Mouse (Mus musculus): ENCODE results near the gene Sgtb.

Sgtb gene

DNA sequence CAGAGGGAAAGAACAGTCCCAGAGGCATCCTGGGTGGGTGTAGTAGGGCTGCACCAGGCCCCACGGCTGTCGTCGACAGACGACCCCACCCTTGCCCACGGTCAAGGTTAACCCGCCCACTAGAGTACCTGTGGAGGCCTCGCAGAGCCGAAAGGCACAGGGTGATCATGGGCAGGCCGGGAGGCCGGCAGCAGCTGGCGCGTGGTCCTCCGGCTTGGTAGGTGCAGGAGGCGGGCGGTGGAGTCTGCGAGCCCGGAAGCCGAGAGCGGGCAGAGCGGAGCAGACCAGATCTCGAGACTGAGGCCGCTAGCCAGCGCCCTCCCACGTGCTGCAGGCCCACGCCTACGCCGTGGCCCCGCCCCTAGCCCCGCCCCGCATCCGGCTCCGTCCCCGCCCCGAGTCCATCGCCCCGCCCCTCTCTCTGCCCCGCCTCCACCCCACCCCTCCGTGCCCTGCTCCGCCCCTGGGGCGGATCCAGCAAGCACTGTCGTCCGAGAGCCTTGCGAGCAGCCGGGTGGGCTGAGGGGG, at the start of gene Sgtb, which contains the start of gene Nln:
TSS of gene Sgtb (plus strand) at position 454 of the 528 bp plus-strand sequence.
TSS of gene Nln (minus strand) at position 327 of the 528 bp plus-strand sequence.
- DNase-seq: peak; percentile 96

DNA sequence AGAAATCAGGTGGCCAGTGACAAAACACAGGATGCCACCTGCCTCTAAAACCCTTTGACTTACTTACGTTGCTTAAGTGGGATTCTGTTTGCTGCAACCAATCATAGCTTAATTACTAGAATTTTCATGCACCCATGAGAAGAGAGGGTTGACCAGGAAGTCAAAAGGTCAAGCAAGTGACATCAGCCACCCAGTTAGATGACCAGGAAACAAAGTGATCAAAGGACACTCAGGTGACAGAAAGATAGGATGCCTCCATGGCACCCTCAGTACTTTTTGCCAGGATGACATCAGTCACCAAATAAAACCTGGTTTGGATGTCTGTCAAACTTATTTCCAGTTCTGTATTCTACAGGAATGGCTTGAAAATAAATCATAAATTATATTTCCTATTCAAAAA, 49.3 kb upstream of the Sgtb start:
- DNase-seq: no peak

DNA sequence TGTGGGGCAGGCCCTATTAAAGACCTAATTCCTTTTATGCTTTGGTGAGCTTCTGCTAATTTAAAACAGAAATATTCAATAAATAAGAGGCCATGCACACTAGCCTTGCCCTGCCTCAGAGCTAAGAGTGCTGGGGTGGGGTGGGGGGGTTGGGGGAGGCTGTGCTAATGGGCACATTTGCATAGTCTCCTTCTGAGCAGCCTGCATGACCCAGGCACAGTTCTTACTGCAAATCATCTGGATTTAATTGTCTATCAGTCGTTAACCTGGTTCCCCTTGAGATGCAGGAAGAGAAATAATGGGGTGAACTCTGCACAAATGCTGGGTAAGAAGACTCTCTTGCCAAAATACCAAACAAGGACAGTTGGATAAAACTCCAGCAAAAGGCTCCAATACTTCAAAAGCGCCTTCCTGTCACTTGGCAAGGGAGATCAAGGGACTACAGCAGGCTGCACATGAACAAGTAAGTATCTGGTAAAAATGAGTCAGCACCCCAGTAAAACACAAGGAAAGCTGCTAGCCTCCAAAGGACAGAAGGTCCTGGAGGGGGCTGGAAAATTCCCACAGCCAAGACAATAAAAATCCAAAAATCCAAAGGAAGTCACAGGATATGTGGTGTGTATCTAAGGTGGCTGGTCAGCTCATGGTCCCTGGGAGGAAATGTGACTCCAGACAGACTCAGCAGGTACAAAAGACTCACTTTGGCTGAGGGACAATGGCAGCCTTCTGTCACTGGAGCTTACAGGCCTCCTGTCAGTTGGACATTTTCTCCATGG, 47.4 kb upstream of the Sgtb start:
- DNase-seq: no peak

DNA sequence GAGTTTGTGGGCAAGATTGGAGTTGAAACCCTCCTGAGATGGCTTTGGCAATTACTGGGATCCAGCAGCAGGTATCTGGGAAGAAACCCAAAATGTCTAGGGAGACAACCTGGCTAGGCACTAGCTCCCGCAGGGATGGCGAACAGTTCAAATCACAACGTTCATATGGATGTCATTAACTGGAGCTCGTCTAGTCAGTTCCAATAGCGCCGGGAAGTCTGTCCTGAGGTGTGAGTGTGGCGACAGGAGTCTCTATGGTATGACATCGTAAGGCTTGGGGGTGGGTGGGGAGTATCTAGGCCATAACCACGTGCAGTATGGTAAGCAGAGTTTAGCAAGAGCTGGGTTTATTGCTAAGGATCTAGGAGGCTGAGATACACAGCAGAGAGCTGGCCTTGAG, 46.5 kb upstream of the Sgtb start:
- no peak for DNase-seq

DNA sequence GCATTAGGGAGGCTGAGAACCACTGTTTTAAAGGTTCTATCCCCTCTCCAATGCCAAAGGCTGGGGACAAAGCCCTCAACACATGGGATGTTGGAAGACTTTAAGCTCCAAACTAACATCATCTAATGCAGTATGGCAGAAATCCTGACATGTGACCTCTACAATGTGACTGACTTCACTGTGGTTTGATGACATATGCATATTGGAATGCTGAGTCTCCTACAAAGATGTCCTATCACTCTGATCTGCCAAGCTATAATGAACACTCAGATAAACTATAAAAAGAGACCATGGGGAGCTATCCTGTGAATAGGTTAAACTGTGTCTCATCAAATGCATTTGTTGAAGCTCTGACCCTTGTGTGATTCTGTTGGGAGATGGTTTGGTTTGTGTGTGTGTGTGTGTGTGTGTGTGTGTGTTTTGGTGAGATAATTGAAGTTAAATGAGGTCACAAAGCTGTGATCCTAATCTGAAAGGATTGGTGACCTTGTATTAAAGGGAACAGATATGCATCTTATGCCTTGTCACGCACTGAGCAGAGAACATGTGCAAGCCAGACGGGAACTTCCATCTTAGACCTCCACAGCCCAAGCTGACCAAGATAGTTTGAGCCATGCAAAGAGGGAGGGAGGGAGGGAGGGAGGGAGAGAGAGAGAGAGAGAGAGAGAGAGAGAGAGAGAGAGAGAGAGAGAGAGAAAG, 43.7 kb upstream of the Sgtb start:
- no peak for DNase-seq

DNA sequence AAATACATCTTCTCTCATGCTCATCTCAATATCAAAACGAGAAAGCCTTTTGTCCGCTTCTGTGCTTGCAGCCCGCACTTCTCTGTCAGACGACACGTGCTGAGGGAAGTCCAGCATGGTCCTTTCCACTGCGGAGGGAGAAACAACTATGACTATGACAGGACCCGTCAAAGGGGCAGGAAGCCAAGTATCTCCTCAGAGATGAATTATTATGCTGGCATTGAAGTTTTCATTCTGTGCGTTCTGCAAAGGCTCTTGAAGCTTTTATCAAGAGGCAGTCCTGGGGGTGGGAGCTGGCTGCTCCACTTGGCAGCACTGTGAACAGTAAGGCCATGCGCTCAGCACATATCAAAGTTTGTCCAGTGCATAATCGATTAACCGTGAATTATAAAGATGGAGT, 40.3 kb upstream of the Sgtb start:
- DNase-seq: no peak

DNA sequence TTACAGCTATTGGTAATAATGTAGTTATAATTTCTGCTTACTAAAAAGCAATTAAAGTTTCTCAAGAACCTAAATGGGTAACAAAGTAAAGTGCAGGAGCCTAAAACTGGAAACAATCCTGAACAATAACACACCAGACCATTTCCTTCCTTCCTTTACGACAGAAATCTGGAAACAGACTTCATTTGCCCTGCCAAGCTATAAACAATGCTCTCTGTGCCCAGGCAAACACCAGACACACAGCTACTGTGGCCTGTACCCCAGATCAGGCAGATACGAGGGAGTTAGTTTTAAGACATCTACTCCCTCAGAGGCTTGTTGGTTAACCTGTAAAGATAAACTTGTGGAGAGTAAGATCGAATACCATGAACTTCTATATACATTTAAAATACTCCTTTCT, 38.8 kb upstream of the Sgtb start:
- no peak for DNase-seq

DNA sequence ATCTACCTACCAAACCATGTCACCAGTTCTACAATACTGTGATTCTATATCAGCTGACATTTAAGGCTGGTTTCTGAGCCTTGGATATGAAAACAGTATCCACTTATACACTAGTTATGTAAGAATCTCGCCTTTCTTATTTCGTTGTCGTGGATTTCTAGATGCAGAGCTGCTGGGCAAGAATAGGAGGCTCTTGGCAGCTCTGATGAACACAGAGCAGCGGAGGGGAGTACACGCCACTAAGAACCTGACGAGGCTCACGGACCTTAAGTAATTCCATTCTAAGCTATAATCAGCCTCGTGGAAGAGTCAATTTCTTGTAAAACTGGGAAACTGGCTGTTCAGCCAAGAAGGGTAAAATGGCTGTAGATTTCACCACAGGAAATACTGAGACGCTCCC, 37.2 kb upstream of the Sgtb start:
- DNase-seq: no peak

DNA sequence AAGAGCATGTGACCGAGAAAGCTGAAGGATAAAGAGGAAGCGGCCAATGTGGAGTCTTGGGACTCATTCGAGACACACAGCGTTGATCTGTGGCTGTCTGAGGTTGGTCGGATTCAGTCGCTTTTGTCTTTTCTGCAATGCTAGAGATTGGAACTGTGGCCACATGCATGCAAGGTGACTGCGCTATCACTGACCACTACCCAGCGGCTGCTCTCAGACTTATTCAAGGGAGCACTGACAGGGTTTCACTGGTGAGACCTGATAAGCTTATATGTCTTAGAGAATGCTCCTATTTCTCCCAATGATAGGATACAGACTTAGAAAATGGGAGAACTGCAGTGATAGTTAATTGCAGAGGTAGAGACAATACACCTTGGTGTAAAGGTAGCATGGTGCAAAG, 35.3 kb upstream of the Sgtb start:
- DNase-seq: no peak

DNA sequence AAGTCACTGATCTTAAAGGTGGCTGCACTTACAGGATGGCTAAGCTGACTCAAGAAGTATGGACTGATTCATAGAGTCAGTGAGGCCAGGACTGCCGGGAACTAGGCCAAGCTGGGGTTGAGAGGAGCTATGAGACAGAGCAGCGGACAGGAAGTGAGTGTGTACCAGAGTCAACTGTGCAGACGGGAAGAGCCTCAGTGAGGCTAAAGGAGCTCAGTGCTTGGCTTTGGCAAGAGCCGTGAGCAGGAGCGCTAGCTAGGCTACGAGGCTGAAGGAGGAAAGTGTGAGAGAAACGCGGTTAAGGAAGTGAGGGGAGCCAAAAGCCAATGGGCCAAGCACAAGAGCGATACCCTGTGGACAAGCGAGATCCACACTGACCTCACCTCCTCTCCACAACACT, 34.8 kb upstream of the Sgtb start:
- DNase-seq: no peak

DNA sequence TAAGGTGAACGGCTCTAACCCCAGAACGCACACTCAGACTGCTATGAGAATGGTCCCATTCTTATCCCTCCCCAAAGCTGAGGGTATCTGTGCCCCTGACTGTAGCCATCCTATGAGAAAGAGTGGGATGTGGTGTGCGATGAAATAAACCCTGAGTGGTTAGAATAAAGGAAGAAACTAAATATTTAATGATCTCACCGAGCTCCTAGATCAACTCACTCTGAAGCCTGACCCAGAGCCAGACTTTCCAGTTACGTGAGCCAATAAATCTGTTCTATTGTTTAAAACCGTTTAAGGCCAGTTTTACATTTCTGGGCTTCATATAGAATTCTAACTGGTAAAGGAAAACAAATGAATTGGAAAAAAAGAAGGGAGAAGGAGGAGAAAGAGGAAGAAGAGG, 32.5 kb upstream of the Sgtb start:
- no peak for DNase-seq

DNA sequence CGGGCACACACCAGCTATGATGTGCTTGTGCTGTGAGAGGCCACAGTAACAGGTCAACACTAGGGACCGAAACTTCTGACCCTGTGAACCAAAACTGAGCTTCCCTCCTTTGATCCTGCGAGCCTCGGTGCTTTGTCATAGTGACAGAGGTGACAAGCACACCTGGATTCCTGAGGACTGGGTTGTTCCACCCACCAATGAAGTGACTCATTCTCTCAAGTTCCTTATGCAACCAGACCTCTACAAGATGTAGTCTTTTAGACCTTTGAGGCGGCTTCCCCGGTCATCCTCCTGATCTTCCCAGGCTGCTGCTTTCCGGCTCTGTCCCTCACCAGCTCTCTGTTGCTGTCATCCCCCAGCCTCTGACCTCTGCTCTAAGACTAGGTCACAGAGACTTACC, 27.0 kb upstream of the Sgtb start:
- no peak for DNase-seq

DNA sequence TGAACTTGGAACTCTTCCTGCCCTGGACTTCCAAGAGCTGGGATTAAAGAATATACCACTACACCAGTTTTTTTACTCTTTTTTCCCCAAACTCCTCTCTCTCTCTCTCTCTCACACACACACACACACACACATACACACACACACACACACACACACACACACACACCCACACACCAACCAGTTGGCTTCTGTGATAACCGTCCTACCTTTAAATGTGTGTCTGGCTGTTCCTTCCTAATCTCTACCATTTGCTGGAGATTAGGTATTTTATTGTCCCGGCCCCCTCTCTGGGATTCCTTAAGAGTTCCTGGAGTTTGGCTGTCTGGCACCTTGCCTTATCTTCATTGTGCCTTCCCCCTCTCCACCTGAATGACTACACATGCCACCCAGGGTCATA, 24.9 kb upstream of the Sgtb start:
- DNase-seq: no peak

DNA sequence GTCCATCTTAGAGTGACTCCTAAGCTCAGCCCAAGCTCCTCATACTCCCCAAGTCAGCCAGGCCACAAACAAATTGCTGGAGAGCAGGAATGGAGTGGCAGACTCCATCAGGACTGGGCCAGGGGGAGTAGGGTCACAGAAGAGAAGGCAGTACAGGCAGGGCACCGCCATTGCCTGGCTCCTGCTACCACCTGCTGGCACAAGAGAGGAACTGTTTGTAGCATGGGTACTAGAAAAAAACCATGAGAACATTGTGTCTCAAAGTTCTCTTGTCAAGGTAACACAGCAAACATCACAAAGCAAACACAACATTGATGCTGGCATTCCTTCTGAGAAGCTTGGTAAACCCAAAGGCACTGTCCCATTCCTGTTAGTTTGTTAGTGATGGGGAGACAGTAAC, 20.2 kb upstream of the Sgtb start:
- no peak for DNase-seq

DNA sequence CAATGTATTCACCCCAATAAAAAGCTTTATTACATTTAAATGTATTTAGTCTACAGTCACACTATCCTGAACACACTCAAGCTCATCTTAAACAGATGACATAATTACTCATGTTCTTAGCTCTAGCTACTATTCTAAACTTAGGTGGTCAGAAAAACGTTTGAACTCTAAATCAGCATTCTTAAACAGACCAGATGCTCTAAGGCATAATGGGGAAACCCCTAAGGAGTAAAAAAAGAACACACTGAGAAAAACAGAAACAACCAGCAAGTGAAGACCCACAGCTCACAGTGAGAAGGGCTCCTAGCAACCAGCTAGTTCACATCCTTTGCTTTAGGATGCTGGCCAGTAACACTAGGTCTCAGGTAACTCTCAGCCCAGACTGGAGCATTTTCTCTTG, 17.8 kb upstream of the Sgtb start:
- no peak for DNase-seq

DNA sequence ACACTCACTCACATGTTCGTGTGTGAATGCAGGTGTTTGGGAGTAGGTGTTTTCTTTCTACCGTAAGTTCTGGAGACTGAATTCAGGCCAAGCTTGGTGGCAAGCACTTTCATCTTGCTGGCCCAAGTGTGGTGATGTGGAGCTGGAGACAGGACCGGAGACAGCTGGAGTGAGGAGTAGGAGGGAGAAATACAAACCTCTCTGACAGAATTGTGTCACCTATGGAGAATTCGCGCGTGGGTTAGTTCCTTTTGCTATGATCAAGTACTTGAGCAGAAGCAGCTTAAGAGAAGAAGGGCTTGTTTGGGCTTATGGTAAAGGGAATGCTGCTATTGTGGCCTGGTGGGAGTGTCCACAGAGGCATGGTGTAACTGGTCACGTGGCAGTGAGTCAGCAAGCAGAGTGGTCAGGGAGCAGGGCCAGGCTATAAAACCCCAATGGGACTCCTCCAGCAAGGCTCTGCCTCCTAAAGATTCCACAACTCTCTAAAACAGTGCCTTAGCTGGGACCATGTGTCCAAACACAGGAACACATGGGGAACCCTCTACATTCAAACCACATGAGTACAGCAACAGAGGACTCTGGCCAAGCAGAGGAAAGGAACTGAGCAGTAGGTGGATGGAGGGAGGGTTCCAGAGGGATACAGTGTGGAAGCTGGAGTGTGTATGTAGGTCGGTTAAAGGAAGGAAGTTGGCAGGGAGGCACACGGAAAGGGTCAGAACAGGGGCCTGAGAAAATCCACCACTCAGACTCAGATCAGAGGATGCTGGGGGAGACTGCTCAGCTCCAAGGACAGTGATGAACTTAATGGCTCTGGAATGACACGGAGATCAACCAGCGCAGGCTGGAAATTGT, 14.8 kb upstream of the Sgtb start:
- no peak for DNase-seq

DNA sequence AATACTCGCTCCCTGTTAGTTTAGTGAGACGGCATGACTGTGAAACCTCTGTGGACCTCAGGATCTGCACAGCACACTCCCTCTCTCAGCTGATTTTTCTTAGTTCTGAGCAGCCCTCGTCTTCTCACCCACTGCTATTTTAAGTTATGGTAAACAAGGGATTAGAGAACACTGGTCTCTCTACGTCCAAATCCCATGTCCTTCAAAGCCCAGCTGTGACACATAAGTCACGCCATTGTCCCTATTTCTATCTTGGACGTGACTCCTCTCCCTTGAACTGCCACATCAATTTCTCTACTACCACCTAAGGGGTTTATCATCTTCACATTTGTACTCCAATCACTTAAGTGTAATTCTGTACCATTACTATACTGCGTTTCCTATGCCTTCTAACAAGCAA, 13.6 kb upstream of the Sgtb start:
- no peak for DNase-seq

DNA sequence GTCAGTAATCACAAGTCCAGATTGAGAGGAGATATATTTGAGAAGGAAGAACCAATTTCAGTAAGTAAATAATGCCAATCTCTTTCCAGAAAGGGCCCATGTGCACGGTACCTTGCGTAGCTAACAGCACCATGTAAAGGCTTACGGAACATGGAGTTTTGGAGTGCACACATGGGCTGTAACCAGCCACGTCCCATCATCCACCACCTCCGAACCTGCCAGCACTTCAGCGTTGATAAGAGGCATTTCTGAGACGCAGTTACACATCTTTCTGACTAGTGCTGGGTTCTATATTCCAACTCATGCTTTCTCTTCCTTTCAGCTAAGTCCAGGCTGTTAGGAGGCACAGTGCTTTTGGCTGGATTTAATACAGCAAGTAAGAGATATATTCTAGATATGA, 12.4 kb upstream of the Sgtb start:
- DNase-seq: no peak

DNA sequence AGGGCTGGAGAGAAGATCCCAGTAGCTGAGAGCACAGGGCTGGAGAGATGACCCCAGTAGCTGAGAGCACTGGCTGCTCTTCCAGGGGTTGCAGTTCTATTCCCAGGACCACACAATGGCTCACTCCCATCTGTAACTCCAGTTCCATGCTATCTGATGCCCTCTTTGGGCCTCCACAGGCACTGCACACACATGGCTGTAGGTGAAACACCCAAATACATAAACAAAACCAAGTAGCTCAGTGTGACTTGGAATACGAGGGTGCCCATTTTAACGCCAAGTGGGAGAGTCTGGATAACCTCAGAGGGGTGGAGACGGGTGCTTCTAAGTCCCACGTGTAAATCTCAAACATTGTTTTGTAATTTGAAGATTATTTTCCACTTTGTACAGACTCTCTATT, 9.1 kb upstream of the Sgtb start:
- no peak for DNase-seq

DNA sequence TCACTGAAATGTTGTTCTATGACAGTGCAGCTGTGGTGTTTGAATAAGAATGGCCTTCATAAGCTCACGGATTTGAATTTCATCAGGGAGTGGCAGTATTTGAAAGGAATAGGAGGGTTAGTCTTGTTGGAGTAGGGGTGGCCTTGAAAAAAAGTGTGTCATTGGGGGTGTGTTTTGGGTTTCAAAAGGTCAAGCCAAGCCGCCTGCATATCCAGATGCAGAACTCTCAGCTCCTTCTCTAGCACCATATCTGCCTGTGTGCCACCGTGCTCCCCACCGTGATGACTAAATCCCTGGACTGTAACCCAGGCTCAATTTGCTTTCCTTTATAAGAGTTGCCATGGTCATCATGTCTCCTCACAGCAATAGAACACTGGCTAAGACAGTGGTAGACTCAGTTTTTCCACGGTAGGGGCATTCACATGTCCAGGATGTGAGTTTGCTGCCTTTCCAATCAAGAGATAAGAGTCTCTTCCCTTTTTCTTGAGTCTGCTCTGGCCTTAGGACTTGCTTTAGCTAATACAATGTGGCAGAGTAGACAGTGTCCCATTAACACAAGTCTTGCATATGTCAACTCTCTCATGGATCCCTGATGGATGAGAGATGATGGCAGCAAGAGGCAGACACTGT, 7.8 kb upstream of the Sgtb start:
- DNase-seq: no peak

DNA sequence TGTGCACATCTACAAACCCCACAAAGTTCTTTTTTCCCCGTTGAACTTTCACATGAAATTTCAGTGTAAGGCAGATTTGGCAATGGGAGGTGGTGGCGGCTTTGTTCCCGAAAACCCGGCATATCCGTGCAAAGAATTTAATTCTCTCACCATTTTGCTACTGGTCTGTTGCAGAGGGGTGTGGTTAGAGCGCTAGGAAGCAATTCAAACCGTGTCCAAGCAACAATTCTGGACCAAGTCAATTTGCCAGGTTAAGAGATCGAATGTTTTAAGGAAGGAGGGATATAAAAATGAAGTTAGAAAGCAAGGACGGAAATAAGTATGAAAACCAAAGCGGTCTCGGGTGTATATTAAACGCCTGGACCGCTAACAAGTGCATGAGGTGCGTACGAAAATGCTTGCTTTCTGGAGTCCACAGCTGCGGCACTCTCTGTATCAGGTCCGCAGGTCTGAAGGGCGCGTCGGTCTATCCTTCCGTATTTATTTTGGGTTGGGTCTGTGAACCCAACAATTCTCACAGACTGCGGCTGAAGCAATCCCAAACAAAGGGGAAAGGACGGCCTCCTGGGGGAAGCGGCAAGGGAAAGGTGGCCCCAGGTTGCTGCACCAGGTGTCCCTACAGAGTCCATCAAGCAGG, 772 bp upstream of the Sgtb start:
- no peak for DNase-seq

DNA sequence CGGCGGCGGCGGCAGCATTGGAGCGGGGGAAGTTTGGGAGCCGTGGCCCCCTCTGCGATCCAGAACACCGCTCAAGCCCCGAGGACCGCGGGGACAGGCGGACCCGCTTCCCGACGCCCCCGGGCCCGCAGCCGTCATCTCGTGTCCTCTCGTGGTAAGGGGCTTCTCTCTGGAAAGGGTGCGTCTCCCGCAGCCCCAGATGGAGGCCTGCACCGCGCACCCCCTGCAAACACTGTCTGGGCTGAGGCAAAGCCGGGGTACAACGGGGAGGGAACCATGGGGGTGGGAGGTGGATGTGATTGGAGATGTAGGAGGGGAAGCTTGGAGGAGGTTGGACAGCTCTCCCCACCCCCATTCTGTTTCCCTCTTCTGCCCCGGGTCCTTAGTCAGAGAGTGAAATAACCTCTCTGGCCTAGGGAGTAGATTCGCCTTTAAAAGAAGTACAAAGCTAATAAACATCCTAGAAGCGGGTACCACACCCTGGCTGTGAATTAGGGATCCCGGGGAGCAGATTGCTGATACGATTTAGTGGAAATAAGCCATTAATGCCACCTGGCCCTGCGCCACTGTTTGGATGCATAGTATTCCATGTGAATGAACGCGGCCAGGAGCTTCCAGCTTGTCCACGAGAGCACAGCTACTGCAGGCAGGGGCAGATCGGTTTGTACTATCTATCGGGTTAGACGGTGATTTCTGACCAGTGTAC, 428 bp downstream of the Sgtb start:
- DNase-seq: peak; percentile 71

Data from right cerebral cortex, postnatal 4 days (tissue).